Mouse (Mus musculus): ENCODE measurements around the gene Tgif2lx1. TPM values are rescaled to one million over a fixed set of nuclear protein-coding genes. Genes with fewer than 3 reads are reported as not detected.
"Not testable (repeated sequence)": the region's sequence is repeated elsewhere in the genome, so short reads cannot be mapped to it uniquely, and the experiment has no call there.

Tgif2lx1 gene
- total RNA-seq (2021), result not detected

GRCm38 (mm10) chrX:118480637-118481036 lies at the start of gene Tgif2lx1:
Tgif2lx1 (minus strand) TSS chrX:118480737.
- DNase-seq; intact Hi-C loops (cut with DNase I): not testable (repeated sequence)

Other genes starting within 250 kb of the Tgif2lx1 start
- gene Tgif2lx2, start 53.5 kb downstream of the Tgif2lx1 start, total RNA-seq (2021), result not detected